Mouse (Mus musculus) retina, adult 2 months (tissue): ENCODE data around the gene Cct5.

Source experiments
- DNase-seq: peaks from one replicate; pipeline ENCODE4 v3.0.0-alpha.2; 2012; ENCODE audit warnings: low read depth, low spot score

The Cct5 gene

DNA sequence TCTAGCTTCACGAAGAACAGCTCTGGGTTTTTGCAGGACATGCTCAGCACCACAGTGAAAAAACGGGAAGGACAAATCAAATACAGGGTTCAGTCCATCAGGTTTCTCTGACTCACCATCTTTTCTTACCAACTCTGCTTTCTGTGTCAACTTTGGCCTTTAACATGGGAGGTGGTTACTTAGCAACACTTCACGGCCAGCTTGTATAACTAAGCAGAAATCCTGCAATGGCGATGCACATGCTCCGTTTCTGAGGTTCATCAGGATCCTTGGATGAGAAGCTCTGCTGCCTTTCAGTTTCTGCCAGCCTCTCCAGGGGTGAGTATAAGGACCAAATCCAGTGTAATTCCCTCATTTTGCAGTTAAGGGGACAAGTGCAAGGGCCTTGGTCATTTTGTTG lies 36.4 kb downstream of the Cct5 start, which contains the start of gene Cmbl:
TSS of gene Cmbl (plus strand) at position 206 of the 400 bp plus-strand sequence.
- no peak for DNase-seq

DNA sequence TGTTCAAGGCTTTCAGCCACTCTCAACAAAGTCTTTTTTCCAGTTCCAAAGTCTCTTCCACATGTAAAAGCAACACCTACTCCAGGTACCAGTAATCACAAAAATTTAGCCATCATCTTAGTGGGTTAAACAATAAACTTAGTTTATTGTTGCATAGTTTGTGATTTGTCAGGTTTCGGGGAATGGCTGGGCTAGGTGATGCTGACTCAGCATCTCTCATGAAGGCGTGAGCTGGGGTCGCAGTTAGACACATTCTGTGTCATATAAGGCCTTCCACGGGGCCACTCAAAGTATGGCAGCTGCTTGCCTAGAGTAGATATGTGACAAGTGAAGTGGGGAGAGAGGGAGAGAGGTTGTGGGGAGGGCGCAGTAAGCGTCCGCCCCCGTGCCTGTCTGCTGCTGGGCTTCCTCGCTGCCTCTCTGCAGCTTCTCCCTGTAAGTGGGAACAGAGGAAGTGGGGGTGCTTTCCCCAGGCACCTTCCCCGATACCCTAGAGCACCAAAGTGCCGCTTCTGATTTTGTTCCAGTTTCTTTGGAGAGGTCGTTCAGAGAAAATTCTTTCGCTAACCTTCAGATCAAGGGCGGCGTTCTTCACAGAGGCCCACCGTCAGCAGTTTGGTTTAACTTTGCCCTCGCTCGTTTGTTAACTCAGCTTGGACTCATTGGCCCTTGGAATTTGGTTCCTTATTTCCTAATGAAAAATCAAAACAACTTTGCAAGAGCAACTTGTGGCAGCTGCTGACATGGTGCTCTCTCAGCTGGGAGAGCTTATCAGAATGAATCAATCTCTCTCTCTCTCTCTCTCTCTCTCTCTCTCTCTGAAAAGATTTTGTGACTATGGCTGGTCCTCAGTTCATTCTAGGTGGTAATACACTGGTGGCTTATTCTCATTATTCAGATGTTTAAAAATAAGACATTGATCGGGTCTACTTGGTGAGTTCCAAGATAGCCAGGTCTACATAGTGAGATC lies 37.7 kb downstream of the Cct5 start:
- no peak for DNase-seq

DNA sequence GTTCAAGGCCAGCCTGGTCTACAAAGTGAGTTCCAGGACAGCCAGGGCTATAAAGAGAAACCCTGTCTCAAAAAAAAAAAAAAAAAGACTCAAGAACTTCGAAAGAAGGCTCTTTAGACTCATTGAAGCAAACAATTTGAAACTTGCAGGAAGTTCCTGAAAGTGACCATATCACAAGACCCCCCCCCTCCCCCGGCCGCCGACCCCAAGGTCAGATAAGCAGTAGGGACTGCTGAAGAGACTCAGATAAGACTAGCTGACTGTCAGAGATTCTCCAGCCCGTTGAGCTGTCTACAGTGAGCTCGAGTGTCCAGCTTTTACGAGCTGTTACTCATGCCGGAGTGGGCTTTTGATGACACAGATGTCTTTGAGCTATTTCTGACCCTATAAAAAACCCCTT lies 38.8 kb downstream of the Cct5 start:
- DNase-seq: no peak

DNA sequence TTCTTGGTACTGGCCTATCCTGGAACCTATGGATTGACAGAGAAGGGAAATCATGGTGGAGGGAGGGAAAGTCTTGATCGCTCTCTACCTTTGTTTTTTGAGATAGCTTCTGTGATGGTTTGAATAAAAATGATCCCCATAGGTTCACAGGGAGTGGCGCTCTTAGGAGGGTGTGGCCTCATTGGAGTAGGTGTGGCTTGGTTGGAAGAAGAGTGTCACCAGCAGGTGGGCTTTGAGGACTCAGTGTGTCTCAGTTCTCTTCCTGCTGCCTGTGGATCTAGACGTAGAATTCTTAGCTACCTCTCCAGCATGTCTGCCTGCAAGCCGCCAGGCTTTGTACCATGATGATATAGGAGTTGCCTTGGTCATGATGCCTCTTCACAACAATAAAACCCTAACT lies 39.6 kb downstream of the Cct5 start:
- DNase-seq: no peak

DNA sequence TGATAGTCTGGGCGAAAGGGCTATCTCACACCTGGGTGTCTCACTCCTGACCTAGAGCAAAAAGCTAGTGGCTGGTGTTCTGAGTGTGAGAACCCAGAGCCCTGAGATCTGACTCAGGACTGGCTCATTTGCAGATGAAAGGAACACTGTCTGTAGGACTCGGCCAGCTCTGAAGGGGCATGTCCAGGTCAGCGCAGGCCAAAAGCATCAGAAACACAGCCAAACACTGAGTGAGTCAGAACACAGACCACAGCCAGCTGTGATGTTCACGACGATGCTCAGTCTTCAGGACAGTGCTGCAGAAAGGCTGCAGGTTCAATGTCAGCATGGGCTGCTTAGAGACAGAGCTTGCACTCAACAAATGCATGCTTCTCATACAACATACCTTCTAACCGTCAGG lies 40.2 kb downstream of the Cct5 start:
- DNase-seq: no peak

DNA sequence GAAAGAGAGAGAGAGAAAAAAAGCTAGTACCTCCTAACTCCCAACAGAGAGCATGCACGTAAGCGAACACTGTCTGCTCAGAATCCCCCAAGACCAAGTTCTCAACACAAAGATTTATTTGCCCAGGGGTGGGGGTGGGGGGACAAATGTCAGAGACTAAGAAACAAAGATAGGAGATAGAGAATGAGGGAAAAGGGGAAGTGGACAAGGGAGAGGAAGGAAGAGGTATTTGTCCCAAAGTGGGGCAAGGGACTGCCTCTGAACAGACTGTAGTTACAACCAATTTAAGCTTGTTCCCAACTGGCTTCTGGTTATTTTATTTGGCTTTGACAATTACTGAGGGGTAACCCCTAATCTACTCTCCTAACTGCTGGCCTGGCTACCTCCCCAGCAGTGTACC lies 46.7 kb downstream of the Cct5 start:
- no peak for DNase-seq

DNA sequence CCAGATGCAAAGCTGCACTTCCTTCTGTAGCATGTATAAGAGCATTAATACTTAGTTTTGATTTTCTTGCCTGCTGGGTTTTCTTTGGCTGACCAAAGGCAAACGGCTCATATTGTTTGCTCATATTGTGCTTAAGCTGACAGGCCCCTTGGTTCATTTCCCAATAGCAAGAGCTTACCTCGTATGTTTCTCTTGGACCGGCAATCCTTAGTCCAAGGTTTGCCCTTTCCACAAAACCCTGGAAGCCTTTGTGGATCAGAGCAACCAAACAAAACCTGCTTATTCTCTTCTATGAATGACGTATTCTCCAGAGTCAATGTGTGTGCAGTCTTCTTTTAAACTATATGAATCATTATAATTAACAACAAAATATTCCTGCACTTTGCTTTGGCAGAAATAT lies 51.2 kb downstream of the Cct5 start:
- DNase-seq: no peak

DNA sequence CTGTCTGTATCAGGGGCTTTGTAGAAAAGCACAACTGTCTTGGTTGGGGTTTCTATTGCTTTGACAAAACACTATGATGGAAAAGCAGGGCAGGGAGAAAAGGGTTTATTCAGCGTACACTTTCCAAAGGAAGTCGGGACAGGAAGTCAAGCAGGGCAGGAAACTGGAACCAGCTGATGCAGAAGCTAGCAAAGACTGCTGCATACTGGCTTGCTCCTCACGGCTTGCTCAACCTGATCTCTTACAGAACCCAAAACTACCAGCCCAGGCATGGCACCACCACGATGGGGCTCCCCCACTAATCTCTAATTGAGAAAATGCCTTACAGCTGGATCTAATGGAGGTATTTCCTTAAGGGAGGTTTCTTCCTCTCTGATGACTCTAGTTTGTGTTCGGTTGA lies 54.2 kb downstream of the Cct5 start:
- no peak for DNase-seq

DNA sequence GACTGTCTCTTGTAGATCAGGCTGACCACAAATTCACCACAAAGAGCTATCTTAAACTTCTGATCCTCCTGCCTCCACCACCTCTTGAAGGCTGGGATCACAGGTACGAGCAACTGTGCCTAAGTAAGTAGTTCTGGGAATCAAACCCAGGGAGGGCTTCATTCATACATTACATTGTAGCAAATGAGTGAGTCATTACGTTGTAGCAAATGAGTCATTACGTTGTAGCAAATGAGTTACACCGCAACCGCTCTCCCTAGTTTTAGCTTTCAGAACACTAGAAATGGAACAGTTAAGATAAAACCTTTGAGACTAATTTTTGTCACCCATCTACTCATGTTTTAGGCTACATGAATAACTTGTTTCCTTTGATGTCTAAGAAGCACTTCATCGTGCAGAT lies 55.3 kb downstream of the Cct5 start:
- no peak for DNase-seq

DNA sequence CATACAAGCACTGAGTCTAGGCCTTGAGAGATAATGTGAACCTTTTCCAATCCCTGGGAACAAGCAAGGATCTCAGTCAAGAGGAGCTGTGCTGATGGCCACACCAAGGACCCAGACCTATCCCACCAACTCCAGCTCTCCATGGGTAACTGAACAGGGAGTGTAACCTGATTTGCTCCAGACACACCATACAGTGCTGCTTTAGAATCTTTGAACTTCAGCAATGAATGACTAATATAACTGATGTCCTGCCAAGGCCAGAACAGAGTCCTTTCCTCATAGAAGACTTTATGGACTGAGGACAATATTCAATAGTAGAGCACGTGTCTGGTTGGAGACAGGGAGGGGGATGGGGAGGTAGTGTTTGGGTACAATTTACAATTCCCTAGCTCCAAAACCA lies 56.5 kb downstream of the Cct5 start:
- no peak for DNase-seq

DNA sequence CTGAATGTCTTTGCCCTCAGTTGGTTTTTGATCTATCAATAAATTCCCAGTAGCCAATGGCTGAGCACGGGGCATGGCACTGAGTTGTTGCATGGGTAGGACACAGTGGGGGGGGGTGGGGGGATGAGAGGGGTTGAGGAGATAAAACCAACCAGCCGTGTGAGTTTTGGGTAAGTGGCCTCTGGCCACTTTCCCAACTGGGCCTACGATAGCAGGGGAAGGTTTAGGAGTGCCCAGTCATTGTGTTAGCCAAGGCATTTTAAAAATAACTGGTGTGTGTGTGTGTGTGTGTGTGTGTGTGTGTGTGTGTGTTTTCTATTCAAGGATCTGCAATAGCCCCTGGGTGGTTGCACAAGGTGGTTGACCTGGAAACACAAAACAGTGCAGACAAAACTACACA lies 58.4 kb downstream of the Cct5 start:
- no peak for DNase-seq

DNA sequence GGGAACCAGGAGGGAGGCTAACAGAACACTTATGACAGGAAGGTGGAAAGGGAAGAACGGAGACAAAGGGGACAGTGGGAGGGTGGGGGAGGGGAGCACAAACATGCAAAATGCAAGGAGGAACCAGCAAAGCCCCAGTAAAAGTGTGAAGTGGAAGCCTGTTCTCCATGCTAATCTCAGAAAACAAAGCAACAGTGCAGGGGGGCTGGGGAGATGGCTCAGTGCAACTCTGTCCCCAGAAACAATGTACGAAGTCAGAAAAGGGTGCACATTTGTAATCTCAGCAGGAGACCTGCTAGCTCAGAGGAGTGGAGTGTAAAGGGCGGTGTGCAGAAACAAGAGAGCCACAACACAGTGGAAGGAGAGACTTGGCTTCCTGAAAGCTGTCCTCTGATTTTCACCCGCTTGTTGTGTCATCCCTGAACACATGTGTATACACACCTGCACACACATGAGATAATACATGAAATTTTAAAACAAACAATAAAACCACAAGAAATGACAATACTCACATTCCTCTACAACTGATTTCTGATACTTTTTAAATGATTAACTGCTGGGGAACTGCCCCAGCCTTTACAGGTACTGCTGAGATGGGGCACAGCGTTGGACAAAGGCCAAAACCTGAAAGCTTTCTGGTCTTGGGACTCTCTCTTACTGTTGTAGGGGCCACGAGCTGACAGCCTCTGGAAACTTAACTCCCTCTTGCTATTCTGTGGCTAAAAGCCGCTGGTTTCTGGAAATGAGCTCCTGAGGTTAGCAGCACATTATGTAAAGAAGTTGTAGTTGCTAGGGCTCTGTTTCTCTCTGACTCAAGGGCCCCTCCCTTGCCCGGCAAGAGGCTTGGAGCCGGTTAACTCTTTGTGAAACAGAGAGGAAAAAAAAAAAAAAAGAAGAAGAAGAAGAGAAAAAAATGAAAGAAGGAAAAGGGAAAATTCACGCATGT lies 59.3 kb downstream of the Cct5 start:
- DNase-seq: no peak
